Mouse (Mus musculus) heart, adult 2 months (tissue): ENCODE measurements around the gene Arrdc5.

Source experiments
- CTCF ChIP-seq: fragments of 200-600 bp; IDR thresholded peaks from 2 replicates; pipeline ENCODE4 v1.8.1; 2022; ENCODE audit warnings: antibody characterized with exemption, mild to moderate bottlenecking, moderate library complexity
- EP300 ChIP-seq: fragments of 200-500 bp; IDR thresholded peaks from 2 replicates; pipeline ENCODE4 v1.6.1; 2011; ENCODE audit warnings: low read depth, low read length, control low read depth; ENCODE audit not compliant: insufficient read depth
- POLR2A ChIP-seq: fragments of 200-500 bp; IDR thresholded peaks from 2 replicates; pipeline ENCODE4 v1.6.1; 2011; ENCODE audit warnings: mild to moderate bottlenecking, low read depth, low read length, control low read depth; ENCODE audit not compliant: insufficient read depth

DNA sequence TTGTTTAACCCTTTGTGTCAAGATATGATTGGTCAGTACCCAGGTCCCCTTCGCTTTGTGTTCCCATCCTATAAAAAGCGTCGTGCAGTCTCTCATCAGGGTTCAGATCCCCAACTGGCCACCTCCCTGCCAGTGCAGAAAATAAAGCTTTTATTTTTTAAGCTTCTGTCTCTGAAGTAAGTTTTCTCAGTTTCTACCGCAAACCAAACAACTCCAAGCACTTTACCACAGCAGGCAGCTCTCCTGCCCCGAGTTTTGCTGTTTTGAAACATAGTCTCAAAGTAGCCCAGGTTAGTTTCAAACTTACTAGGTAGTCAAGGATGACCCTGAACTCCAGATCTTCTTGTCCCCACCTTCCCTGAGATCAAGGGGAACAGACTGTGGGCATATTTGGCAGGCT is 21.7 kb downstream of the Arrdc5 start:
- TF ChIP-seq CTCF: no peak
- 0 out of 2 replicates have a peak, but pooled peaks have one; percentile 20 for TF ChIP-seq POLR2A
- TF ChIP-seq EP300: no peak
